Mouse (Mus musculus) liver, embryonic 14.5 days (tissue): ENCODE results near the gene Mctp2. TPM values are rescaled to one million over a fixed set of nuclear protein-coding genes. Genes with fewer than 3 reads are reported as not detected.
"Not testable (repeated sequence)": the region's sequence is repeated elsewhere in the genome, so short reads cannot be mapped to it uniquely, and the experiment has no call there.

Experiments
- ATAC-seq: fragments of 200-750 bp; cut with Nextera tagmentation; 2 replicates; pipeline ENCODE4 v1.8.0; 2017; ENCODE audit warnings: moderate number of reproducible peaks, mild to moderate bottlenecking, moderate library complexity; ENCODE audit not compliant: insufficient read depth
- DNase-seq, 3 experiments: peaks; one replicate each; pipeline ENCODE4 v3.0.0-alpha.2; 2012 to 2013; ENCODE audit warnings: low read depth in 3 of 3, low spot score in 3 of 3
- H3K27ac ChIP-seq: fragments of 300-500 bp; sonication (generic); 2 replicates; pipeline ENCODE4 v1.5.1; 2014; ENCODE audit warnings: moderate library complexity, mild to moderate bottlenecking, control low read depth, inconsistent platforms
- H3K27me3 ChIP-seq: fragments of 300-500 bp; sonication (generic); 2 replicates; pipeline ENCODE4 v1.6.1; 2014; ENCODE audit warnings: mild to moderate bottlenecking, low read length, moderate library complexity; ENCODE audit not compliant: control insufficient read depth, insufficient read depth
- H3K36me3 ChIP-seq: fragments of 300-500 bp; sonication (generic); replicated peaks from 2 replicates; pipeline ENCODE4 v1.6.1; 2014; ENCODE audit warnings: low read depth; ENCODE audit not compliant: control insufficient read depth, insufficient read depth
- H3K4me1 ChIP-seq, 2 experiments: fragments of 200-500 bp in 1 of 2; fragments of 300-500 bp in 1 of 2; sonication (generic) in 1 of 2; replicated peaks; 2 replicates each; pipeline ENCODE4 v1.6.1; 2012 to 2014; ENCODE audit warnings: antibody characterized with exemption in 1 of 2, inconsistent platforms in 1 of 2, low read length in 1 of 2; ENCODE audit not compliant: control insufficient read depth in 2 of 2, insufficient read depth in 2 of 2
- H3K4me2 ChIP-seq: fragments of 300-500 bp; sonication (generic); 2 replicates; pipeline ENCODE4 v1.6.1; 2014; ENCODE audit warnings: low read depth, mild to moderate bottlenecking, control low read depth, moderate library complexity
- H3K4me3 ChIP-seq, 2 experiments: fragments of 200-500 bp in 1 of 2; fragments of 300-500 bp in 1 of 2; sonication (generic) in 1 of 2; 2 replicates each; pipeline ENCODE4 v1.5.1; 2012 to 2014; ENCODE audit warnings: low read depth in 2 of 2, low read length in 2 of 2, mild to moderate bottlenecking in 2 of 2, control low read depth in 1 of 2, inconsistent platforms in 1 of 2, moderate library complexity in 1 of 2; ENCODE audit not compliant: insufficient read depth in 1 of 2
- H3K9ac ChIP-seq: fragments of 300-500 bp; sonication (generic); replicated peaks from 2 replicates; pipeline ENCODE4 v1.6.1; 2014; ENCODE audit warnings: mild to moderate bottlenecking, control low read depth, moderate library complexity
- H3K9me3 ChIP-seq: fragments of 300-500 bp; sonication (generic); 2 replicates; pipeline ENCODE4 v1.6.1; 2016; ENCODE audit warnings: low read length, mixed read lengths; ENCODE audit not compliant: control insufficient read depth
- CTCF ChIP-seq: IDR thresholded peaks from 2 replicates; pipeline ENCODE4 v1.5.1; 2016; ENCODE audit warnings: antibody characterized with exemption, low read depth, control low read depth
- EP300 ChIP-seq: IDR thresholded peaks from 2 replicates; pipeline ENCODE4 v1.6.1; 2016; ENCODE audit warnings: antibody characterized with exemption, low read depth
- WGBS: fragments of 180-500 bp; shearing (Covaris S2); extraction: QIAGEN DNeasy Blood & Tissue Kit; methylation state at CpG from one replicate; pipeline ENCODE4 v1.1.7; 2014; ENCODE audit not compliant: insufficient replicate concordance; 5-methylcytosine and 5-hydroxymethylcytosine counted together
- polyA plus RNA-seq, 2 experiments: library from polyadenylated mRNA; depleted of rRNA in 1 of 2; stranded (reverse) in 1 of 2; unstranded in 1 of 2; fragments of >200 nt; fragmentation: Nextera tagmentation in 1 of 2; extraction: Ambion mirVana in 1 of 2; gene quantifications; 2 replicates each; pipeline versions ENCODE4 v1.2.1 to v1.2.3; 2012 to 2014

The Mctp2 gene
- polyA plus RNA-seq, 2 experiments: 0.13 to 0.20 TPM

GRCm38 (mm10) chr7:72260766-72261655 lies 45.4 kb downstream of the Mctp2 start:
- Histone ChIP-seq H3K9me3 (no peaks in the 10 kb centered on the region), H3K27me3 (no peaks in the 10 kb centered on the region), H3K27ac (no peak overlapping the region), H3K9ac (no peak overlapping the region), H3K4me3 (no peak overlapping the region), H3K4me1 (no peaks in the 10 kb centered on the region), H3K4me2 (no peak overlapping the region), H3K36me3 (no peaks in the 10 kb centered on the region)
- 42% methylated on average over 8 of the region's 8 CpGs for WGBS
- TF ChIP-seq CTCF (no peak), EP300 (no peak)
- ATAC-seq: no peak
- DNase-seq: no peak

GRCm38 (mm10) chr7:72259045-72259444 lies 47.4 kb downstream of the Mctp2 start:
- Histone ChIP-seq H3K4me1 (no peaks in the 10 kb centered on the region), H3K9ac (no peak overlapping the region), H3K27ac (no peak overlapping the region), H3K4me3 (no peak overlapping the region), H3K27me3 (no peaks in the 10 kb centered on the region), H3K36me3 (no peaks in the 10 kb centered on the region), H3K4me2 (no peak overlapping the region), H3K9me3 (no peaks in the 10 kb centered on the region)
- DNase-seq (no peak), ATAC-seq (no peak)
- WGBS: 69% methylated on average over 10 of the region's 10 CpGs
- TF ChIP-seq CTCF: no peak
- no peak for TF ChIP-seq EP300

GRCm38 (mm10) chr7:72250326-72250725 lies 56.1 kb downstream of the Mctp2 start:
- not testable (repeated sequence) for H3K4me3 ChIP-seq, ATAC-seq, H3K27ac ChIP-seq, H3K4me1 ChIP-seq, H3K27me3 ChIP-seq, H3K4me2 ChIP-seq, H3K36me3 ChIP-seq, DNase-seq, H3K9ac ChIP-seq, H3K9me3 ChIP-seq
- WGBS: 72% methylated on average over 7 of the region's 9 CpGs

GRCm38 (mm10) chr7:72241269-72241668 lies 65.1 kb downstream of the Mctp2 start:
- no peak overlapping the region for H3K9ac ChIP-seq
- no peaks in the 10 kb centered on the region for H3K36me3 ChIP-seq
- H3K27ac ChIP-seq: no peak overlapping the region
- ATAC-seq (no peak), DNase-seq (no peak)
- H3K27me3 ChIP-seq: no peaks in the 10 kb centered on the region
- H3K9me3 ChIP-seq: no peaks in the 10 kb centered on the region
- H3K4me2 ChIP-seq: no peak overlapping the region
- WGBS: 87% methylated on average over 9 of the region's 9 CpGs
- TF ChIP-seq EP300 (no peak), CTCF (peak; percentile 45)
- H3K4me1 ChIP-seq: no peaks in the 10 kb centered on the region
- no peak overlapping the region for H3K4me3 ChIP-seq

GRCm38 (mm10) chr7:72239782-72240493 lies 66.5 kb downstream of the Mctp2 start:
- H3K4me1 ChIP-seq: no peaks in the 10 kb centered on the region
- DNase-seq (peak; percentile 4 to 10 (median 9)), ATAC-seq (no peak)
- H3K9ac ChIP-seq: no peak overlapping the region
- H3K27ac ChIP-seq: no peak overlapping the region
- WGBS: 29% methylated on average over 3 of the region's 3 CpGs
- no peak overlapping the region for H3K4me3 ChIP-seq
- H3K27me3 ChIP-seq: no peaks in the 10 kb centered on the region
- no peaks in the 10 kb centered on the region for H3K9me3 ChIP-seq
- H3K36me3 ChIP-seq: no peaks in the 10 kb centered on the region
- TF ChIP-seq EP300: no peak
- peak; percentile 74 for TF ChIP-seq CTCF
- no peak overlapping the region for H3K4me2 ChIP-seq
